Mouse (Mus musculus) heart, embryonic 15.5 days (tissue): Measurements from ENCODE around the gene Slc17a8. TPM values are rescaled to one million over a fixed set of nuclear protein-coding genes. Genes with fewer than 3 reads are reported as not detected.

ENCODE experiments used
- ATAC-seq: fragments of 200-750 bp; cut with Nextera tagmentation; replicated peaks from 2 replicates; pipeline ENCODE4 v1.8.0; 2017; ENCODE audit warnings: low read depth, moderate TSS enrichment; ENCODE audit not compliant: insufficient number of reproducible peaks, insufficient read depth, low FRiP score
- H3K27ac ChIP-seq: fragments of 300-500 bp; sonication (generic); 2 replicates; pipeline ENCODE4 v1.5.1; 2015; ENCODE audit warnings: mild to moderate bottlenecking, inconsistent platforms
- H3K27me3 ChIP-seq: fragments of 300-500 bp; sonication (generic); 2 replicates; pipeline ENCODE4 v1.6.1; 2015; ENCODE audit warnings: inconsistent platforms
- H3K36me3 ChIP-seq: fragments of 300-500 bp; sonication (generic); 2 replicates; pipeline ENCODE4 v1.6.1; 2015; ENCODE audit warnings: mild to moderate bottlenecking, inconsistent platforms
- H3K4me1 ChIP-seq: fragments of 300-500 bp; sonication (generic); replicated peaks from 2 replicates; pipeline ENCODE4 v1.6.1; 2015; ENCODE audit warnings: inconsistent platforms
- H3K4me2 ChIP-seq: fragments of 300-500 bp; sonication (generic); 2 replicates; pipeline ENCODE4 v1.6.1; 2015; ENCODE audit warnings: inconsistent platforms, mild to moderate bottlenecking, moderate library complexity
- H3K4me3 ChIP-seq: fragments of 300-500 bp; sonication (generic); 2 replicates; pipeline ENCODE4 v1.5.1; 2015; ENCODE audit warnings: mild to moderate bottlenecking, inconsistent platforms
- H3K9ac ChIP-seq: fragments of 300-500 bp; sonication (generic); 2 replicates; pipeline ENCODE4 v1.6.1; 2015; ENCODE audit warnings: mild to moderate bottlenecking, inconsistent platforms
- H3K9me3 ChIP-seq: fragments of 300-500 bp; sonication (generic); replicated peaks from 2 replicates; pipeline ENCODE4 v1.6.1; 2016; ENCODE audit warnings: inconsistent platforms
- WGBS: fragments of 180-500 bp; shearing (Covaris S2); methylation state at CpG from one replicate; pipeline ENCODE4 v1.1.7; 2015; ENCODE audit warnings: mixed read lengths; 5-methylcytosine and 5-hydroxymethylcytosine counted together
- polyA plus RNA-seq: library from polyadenylated mRNA; unstranded; fragments of >200 nt; fragmentation: Nextera tagmentation; extraction: Ambion mirVana; gene quantifications from 2 replicates; pipeline ENCODE4 v1.2.1, GENCODE M21; 2015

Gene Slc17a8
- polyA plus RNA-seq, 1 experiment from 2014 or later: 0.03 TPM

DNA sequence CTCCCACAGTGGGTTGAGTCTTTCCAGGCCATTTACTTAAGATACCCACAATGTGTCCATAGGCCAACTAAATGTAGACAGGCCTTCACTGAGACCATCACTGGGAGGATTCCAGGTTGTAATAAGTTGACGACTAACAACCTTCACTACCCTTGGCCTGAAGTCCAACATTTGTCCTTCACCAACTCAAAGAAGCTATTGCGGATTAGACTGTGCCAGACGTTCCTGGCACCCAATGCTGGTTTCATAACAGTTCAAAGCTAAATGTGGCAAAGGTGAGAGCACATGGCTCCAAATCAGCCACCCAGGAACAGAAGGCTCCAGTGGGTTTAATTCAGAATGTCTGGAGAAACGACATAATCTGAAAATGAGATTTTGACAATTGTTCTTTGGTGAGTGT lies 12.1 kb upstream of the Slc17a8 start:
- Histone ChIP-seq H3K4me2 (no peak overlapping the region), H3K36me3 (no peaks in the 10 kb centered on the region), H3K4me3 (no peak overlapping the region), H3K27me3 (no peaks in the 10 kb centered on the region), H3K9me3 (no peaks in the 10 kb centered on the region), H3K4me1 (no peaks in the 10 kb centered on the region), H3K27ac (no peak overlapping the region), H3K9ac (no peak overlapping the region)
- ATAC-seq: no peak
- 83% methylated on average over 4 of the region's 4 CpGs for WGBS

DNA sequence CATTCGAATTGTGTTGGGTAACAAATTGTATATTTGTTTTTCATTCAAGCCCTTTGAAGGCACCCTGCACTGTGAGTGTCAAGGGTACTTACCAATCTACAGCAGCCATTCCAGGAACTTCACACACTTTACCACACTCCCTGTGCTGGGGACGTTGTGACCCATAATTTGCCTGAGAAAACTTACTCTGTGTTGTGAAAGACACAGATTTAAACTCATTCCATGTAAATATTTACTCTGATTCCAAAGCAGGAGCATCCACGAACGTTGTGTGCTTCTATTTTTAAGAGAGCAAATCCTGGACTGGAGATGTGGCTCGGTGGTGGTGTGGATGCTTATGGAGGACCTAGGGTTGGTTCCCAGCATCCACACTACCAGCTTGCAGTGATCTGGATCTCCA lies 10.8 kb upstream of the Slc17a8 start:
- Histone ChIP-seq H3K4me3 (no peak overlapping the region), H3K27me3 (no peaks in the 10 kb centered on the region), H3K9ac (no peak overlapping the region), H3K4me1 (no peaks in the 10 kb centered on the region), H3K4me2 (no peak overlapping the region), H3K36me3 (no peaks in the 10 kb centered on the region), H3K27ac (no peak overlapping the region), H3K9me3 (no peaks in the 10 kb centered on the region)
- WGBS: 63% methylated on average over 5 of the region's 5 CpGs
- ATAC-seq: no peak

DNA sequence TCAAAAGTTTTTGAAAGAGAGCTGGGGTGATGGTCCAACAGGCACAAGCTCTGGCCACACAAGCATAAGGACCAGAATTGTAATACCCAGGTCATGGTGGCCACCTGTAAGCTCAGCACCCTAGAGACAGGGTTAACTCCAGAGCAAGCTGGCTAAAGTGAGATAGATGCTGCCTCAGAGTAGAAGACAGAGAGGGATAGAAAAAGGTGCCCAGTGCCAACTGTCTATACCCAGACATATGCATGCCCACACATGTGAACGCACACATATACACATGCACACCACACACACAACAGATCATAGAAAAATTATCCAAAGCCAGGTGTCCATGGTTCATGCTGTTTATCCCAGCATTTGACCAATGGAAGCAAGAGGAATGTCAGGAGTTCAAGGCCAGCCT lies 9.5 kb upstream of the Slc17a8 start:
- H3K9me3 ChIP-seq: no peaks in the 10 kb centered on the region

DNA sequence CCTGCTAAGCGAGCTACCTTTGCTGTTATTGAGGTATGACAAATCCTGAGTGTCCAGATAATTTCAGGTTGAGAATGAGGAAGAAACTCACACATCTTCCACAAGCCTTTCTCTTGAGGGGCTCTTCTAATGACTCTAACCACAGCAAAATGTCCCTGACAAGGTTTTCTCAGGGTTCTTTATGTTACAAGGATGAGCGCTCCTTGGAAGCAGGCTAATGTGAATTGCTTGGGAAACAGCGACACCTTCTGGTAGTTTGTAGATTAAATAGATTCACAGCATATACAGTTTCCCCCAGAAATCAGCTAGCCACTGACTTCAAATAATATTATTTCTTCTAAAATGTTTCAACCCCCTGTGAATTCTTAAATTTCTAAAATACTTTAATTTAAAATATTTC lies 9.0 kb upstream of the Slc17a8 start:
- no peaks in the 10 kb centered on the region for H3K9me3 ChIP-seq
- H3K4me1 ChIP-seq: no peaks in the 10 kb centered on the region
- H3K36me3 ChIP-seq: no peaks in the 10 kb centered on the region
- no peak for ATAC-seq
- no peaks in the 10 kb centered on the region for H3K27me3 ChIP-seq
- no peak overlapping the region for H3K9ac ChIP-seq
- H3K4me2 ChIP-seq: no peak overlapping the region
- WGBS: 28% methylated on average over 3 of the region's 3 CpGs
- H3K27ac ChIP-seq: no peak overlapping the region
- H3K4me3 ChIP-seq: no peak overlapping the region

More for the DNA sequence above, 9.5 kb upstream of the Slc17a8 start:
- WGBS: 80% methylated on average over 1 of the region's 1 CpGs
- Histone ChIP-seq H3K36me3 (no peaks in the 10 kb centered on the region), H3K4me1 (no peaks in the 10 kb centered on the region), H3K27ac (no peak overlapping the region), H3K9ac (no peak overlapping the region), H3K27me3 (no peaks in the 10 kb centered on the region), H3K4me3 (no peak overlapping the region), H3K4me2 (no peak overlapping the region)
- ATAC-seq: no peak

DNA sequence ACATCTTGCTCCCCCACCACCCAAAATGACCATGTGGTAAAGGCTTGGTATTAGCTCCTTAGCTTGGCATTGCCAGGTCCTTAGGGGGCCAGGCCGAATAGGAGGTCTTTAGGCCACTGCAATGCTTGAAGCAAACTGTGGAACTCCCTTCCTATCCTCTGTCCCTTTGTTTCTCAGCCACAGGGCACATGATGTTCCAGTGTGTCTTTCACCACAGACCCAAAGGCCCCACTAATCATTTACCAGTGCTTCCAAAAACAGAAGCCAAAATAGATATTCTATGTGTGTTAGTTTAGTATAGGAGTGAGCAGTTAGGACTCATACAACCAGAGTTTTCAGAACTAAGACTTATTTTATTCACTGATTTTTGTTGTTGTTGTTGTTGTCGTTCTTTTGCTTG lies 5.7 kb upstream of the Slc17a8 start:
- H3K4me1 ChIP-seq: no peaks in the 10 kb centered on the region
- H3K9me3 ChIP-seq: no peaks in the 10 kb centered on the region
- no peak overlapping the region for H3K27ac ChIP-seq
- no peaks in the 10 kb centered on the region for H3K27me3 ChIP-seq
- no peak overlapping the region for H3K9ac ChIP-seq
- no peak overlapping the region for H3K4me3 ChIP-seq
- no peak for ATAC-seq
- no peak overlapping the region for H3K4me2 ChIP-seq
- WGBS: 90% methylated on average over 2 of the region's 2 CpGs
- H3K36me3 ChIP-seq: no peaks in the 10 kb centered on the region

DNA sequence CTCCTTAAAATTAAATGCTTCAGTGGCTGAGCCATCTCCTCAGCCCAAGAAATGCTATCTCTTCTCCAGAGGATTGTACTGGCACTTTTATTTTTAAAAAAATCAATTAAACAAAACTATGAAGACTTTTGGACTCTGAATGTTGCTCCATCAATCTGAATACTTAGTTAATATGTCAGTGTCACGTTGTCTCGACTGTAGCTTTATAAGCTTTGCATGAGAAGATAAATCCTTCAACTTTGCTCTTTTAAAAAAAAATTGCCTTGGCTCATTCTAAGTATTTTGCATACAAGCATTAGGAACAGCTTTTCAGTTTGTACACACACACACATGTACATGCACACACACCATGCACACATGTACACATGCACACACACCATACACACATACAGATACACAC lies 3.1 kb upstream of the Slc17a8 start:
- no peak overlapping the region for H3K4me2 ChIP-seq
- no peak overlapping the region for H3K27ac ChIP-seq
- no peaks in the 10 kb centered on the region for H3K9me3 ChIP-seq
- H3K9ac ChIP-seq: no peak overlapping the region
- H3K27me3 ChIP-seq: no peaks in the 10 kb centered on the region
- no peaks in the 10 kb centered on the region for H3K36me3 ChIP-seq
- no peaks in the 10 kb centered on the region; the same call in 1 of the 2 replicates for H3K4me1 ChIP-seq
- 81% methylated on average over 2 of the region's 2 CpGs for WGBS
- no peak overlapping the region for H3K4me3 ChIP-seq
- no peak for ATAC-seq

DNA sequence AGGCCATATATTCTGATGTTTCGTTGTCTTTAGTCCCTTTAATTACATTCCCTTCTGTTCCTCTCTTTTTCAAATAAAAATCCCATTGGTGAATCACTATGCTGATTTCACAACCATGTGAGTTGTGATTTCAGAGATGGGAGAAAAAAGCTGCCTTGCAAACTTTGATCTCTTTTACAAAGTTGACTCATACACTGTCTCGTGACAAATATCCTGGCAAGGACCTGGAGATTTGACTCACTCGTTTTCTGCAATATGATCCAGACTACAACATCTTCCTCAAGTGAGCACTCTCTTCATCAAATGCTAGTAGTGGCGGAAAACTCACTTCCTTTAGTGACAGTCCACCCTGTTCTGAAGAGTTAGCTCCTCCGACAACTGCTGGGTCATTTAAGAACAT lies 21.7 kb downstream of the Slc17a8 start:
- no peak for ATAC-seq
- H3K36me3 ChIP-seq: no peaks in the 10 kb centered on the region
- 62% methylated on average over 5 of the region's 5 CpGs for WGBS
- H3K4me3 ChIP-seq: no peak overlapping the region
- no peak overlapping the region for H3K27ac ChIP-seq
- no peaks in the 10 kb centered on the region for H3K27me3 ChIP-seq
- 0 out of 2 replicates have a peak, but pooled peaks cover 2% of the 10 kb centered on the region for H3K4me1 ChIP-seq
- no peak overlapping the region for H3K9ac ChIP-seq
- no peaks in the 10 kb centered on the region for H3K9me3 ChIP-seq
- no peak overlapping the region for H3K4me2 ChIP-seq

DNA sequence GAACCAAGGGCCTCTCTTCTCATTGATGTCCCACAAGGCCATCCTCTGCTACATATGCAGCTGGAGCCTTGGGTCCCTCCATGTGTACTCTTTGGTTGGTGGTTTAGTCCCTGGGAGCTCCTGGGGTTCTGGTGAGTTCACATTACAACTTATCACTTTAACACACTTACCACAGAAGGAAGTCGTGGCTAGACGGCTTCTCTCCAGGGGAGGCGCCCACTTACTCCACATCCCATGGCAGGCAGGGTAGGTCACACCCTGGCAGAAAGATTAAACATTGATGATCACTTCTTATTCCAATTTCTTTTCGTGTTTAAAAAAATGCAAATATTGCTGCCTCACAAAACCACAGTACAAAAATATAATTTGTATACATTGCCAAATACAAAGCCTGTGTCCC lies 23.8 kb downstream of the Slc17a8 start:
- H3K9ac ChIP-seq: no peak overlapping the region
- H3K4me3 ChIP-seq: no peak overlapping the region
- ATAC-seq: no peak
- WGBS: 61% methylated on average over 4 of the region's 4 CpGs
- no peaks in the 10 kb centered on the region for H3K9me3 ChIP-seq
- H3K4me2 ChIP-seq: no peak overlapping the region
- no peak overlapping the region for H3K27ac ChIP-seq
- H3K36me3 ChIP-seq: no peaks in the 10 kb centered on the region
- 0 out of 2 replicates have a peak, but pooled peaks cover 5% of the 10 kb centered on the region for H3K4me1 ChIP-seq
- H3K27me3 ChIP-seq: no peaks in the 10 kb centered on the region

DNA sequence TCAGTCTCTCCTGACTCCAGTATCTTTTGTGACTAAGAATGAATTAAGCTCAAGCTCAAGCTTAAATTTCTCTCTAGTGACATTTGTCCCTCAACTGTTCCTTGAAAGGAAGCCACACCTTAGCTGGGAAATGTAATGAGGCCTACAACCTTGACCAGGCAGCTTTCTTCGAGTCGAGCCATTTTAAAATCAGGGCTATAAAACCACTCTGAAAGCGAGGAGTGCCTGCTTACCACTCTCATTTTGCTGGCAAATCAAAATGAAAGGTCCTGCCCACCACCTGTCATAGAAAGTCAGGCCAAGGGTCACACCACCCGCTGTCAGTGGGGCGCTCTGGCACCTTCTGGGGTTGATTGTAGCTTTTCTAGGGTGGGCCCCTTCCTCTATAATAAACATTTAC lies 25.1 kb downstream of the Slc17a8 start:
- Histone ChIP-seq H3K4me1 (0 out of 2 replicates have a peak, but pooled peaks cover 5% of the 10 kb centered on the region), H3K36me3 (no peaks in the 10 kb centered on the region), H3K27me3 (no peaks in the 10 kb centered on the region), H3K4me3 (no peak overlapping the region), H3K9ac (no peak overlapping the region), H3K27ac (no peak overlapping the region), H3K9me3 (no peaks in the 10 kb centered on the region), H3K4me2 (no peak overlapping the region)
- WGBS: 81% methylated on average over 5 of the region's 5 CpGs
- ATAC-seq: no peak

DNA sequence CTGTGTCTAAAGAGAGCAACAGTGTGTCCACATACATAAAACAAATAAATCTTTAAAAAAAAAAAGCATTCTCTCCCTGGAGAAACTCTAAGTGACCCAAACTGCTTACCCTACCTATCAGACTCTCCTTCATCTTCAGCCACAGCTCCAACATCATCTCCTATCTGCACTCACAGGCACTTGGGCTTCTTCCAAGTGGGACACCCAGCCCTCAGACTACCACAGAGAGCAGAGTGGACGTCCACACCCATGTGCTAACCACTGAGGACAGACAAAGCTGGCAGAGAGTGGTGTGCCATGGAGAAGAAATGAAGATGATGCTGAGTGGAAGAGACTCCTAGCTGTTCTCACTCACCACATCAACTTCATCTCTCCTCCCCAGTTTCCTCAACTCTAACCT lies 25.5 kb downstream of the Slc17a8 start:
- H3K4me3 ChIP-seq: no peak overlapping the region
- no peak for ATAC-seq
- H3K9ac ChIP-seq: no peak overlapping the region
- no peak overlapping the region for H3K27ac ChIP-seq
- H3K36me3 ChIP-seq: no peaks in the 10 kb centered on the region
- H3K9me3 ChIP-seq: no peaks in the 10 kb centered on the region
- WGBS: 50% methylated on average over 1 of the region's 1 CpGs
- H3K27me3 ChIP-seq: no peaks in the 10 kb centered on the region
- 0 out of 2 replicates have a peak, but pooled peaks cover 5% of the 10 kb centered on the region for H3K4me1 ChIP-seq
- H3K4me2 ChIP-seq: no peak overlapping the region

DNA sequence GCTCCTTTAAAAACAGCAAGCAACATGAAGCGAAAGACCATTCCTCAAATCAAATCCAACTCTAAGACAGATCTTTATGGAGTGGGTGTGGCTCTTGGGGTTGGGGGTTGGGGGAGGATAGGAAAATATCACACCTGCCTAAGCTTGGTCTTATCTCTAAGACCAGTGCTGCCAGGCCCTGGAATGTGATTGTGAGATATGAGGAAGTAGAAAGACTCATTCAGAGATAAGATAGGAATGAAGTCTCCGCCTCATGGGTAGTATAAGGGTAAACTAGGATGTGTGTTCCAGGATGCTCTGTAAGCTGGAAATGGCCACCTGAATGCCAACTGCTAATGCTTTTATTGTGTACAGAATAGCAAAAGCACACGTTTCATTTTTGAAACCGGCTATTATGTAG lies 26.7 kb downstream of the Slc17a8 start:
- WGBS: 62% methylated on average over 4 of the region's 4 CpGs

DNA sequence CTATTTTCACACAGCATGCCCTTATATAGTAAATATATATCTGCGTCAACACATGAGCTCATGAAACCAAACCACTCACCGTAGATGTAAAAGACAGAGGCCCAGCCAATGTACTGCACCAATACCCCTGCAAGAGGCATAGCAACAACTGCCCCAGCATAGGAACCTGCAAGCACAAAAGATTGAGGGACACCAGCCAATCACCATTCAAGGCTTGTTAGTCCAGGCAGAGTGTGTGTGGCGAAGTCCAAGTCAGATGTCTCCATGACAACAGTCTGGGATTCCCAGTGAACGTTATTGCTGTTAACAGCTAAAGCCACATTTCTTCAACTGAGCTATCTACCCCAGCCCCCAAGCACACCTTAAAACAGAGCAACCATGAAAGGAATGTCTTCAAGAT lies 28.3 kb downstream of the Slc17a8 start:
- Histone ChIP-seq H3K36me3 (no peaks in the 10 kb centered on the region), H3K27me3 (no peaks in the 10 kb centered on the region), H3K9ac (no peak overlapping the region), H3K9me3 (no peaks in the 10 kb centered on the region), H3K27ac (no peak overlapping the region), H3K4me1 (0 out of 2 replicates have a peak, but pooled peaks cover 5% of the 10 kb centered on the region), H3K4me2 (no peak overlapping the region), H3K4me3 (no peak overlapping the region)
- no peak for ATAC-seq
- 68% methylated on average over 4 of the region's 4 CpGs for WGBS

More for the DNA sequence above, 26.7 kb downstream of the Slc17a8 start:
- Histone ChIP-seq H3K4me3 (no peak overlapping the region), H3K4me1 (0 out of 2 replicates have a peak, but pooled peaks cover 5% of the 10 kb centered on the region), H3K4me2 (no peak overlapping the region), H3K9me3 (no peaks in the 10 kb centered on the region), H3K9ac (no peak overlapping the region), H3K36me3 (no peaks in the 10 kb centered on the region), H3K27me3 (no peaks in the 10 kb centered on the region), H3K27ac (no peak overlapping the region)
- ATAC-seq: no peak
